Mouse (Mus musculus) hindbrain, embryonic 16.5 days (tissue): Measurements from ENCODE around the gene Col1a1. TPM values are rescaled to one million over a fixed set of nuclear protein-coding genes. Genes with fewer than 3 reads are reported as not detected.

Source experiments
- ATAC-seq: fragments of 200-750 bp; cut with Nextera tagmentation; 2 replicates; pipeline ENCODE4 v1.8.0; 2017; ENCODE audit warnings: moderate TSS enrichment, moderate library complexity
- H3K27ac ChIP-seq: fragments of 300-500 bp; sonication (generic); 2 replicates; pipeline ENCODE4 v1.5.1; 2014; ENCODE audit warnings: low read depth, mild to moderate bottlenecking, control low read depth, low read length, moderate library complexity
- H3K27me3 ChIP-seq: fragments of 300-500 bp; sonication (generic); replicated peaks from 2 replicates; pipeline ENCODE4 v1.6.1; 2014; ENCODE audit warnings: low read length; ENCODE audit not compliant: control insufficient read depth, insufficient read depth
- H3K36me3 ChIP-seq: fragments of 300-500 bp; sonication (generic); 2 replicates; pipeline ENCODE4 v1.6.1; 2014; ENCODE audit warnings: mild to moderate bottlenecking, low read length, moderate library complexity, mixed read lengths; ENCODE audit not compliant: control insufficient read depth, insufficient read depth
- H3K4me1 ChIP-seq: fragments of 300-500 bp; sonication (generic); 2 replicates; pipeline ENCODE4 v1.6.1; 2014; ENCODE audit warnings: low read depth, low read length; ENCODE audit not compliant: control insufficient read depth, insufficient read depth
- H3K4me2 ChIP-seq: fragments of 300-500 bp; sonication (generic); 2 replicates; pipeline ENCODE4 v1.6.1; 2014; ENCODE audit warnings: mild to moderate bottlenecking, low read length, control low read depth, moderate library complexity
- H3K4me3 ChIP-seq: fragments of 300-500 bp; sonication (generic); 2 replicates; pipeline ENCODE4 v1.5.1; 2014; ENCODE audit warnings: mild to moderate bottlenecking, low read length, control low read depth, moderate library complexity
- H3K9ac ChIP-seq: fragments of 300-500 bp; sonication (generic); 2 replicates; pipeline ENCODE4 v1.6.1; 2014; ENCODE audit warnings: low read depth, mild to moderate bottlenecking, control low read depth, low read length, moderate library complexity
- H3K9me3 ChIP-seq: fragments of 300-500 bp; sonication (generic); 2 replicates; pipeline ENCODE4 v1.6.1; 2014; ENCODE audit warnings: mild to moderate bottlenecking, low read length, moderate library complexity; ENCODE audit not compliant: control insufficient read depth
- WGBS: fragments of 180-500 bp; shearing (Covaris S2); extraction: QIAGEN DNeasy Blood & Tissue Kit; methylation state at CpG from one replicate; pipeline ENCODE4 v1.1.7; 2014; 5-methylcytosine and 5-hydroxymethylcytosine counted together
- polyA plus RNA-seq: library from polyadenylated mRNA; unstranded; fragments of >200 nt; fragmentation: Nextera tagmentation; extraction: Ambion mirVana; gene quantifications from 2 replicates; pipeline ENCODE4 v1.2.1, GENCODE M21; 2015

Col1a1 gene
- polyA plus RNA-seq, result 105 and 275 TPM in 2 replicates

GRCm38 (mm10) chr11:94936045-94936444 lies at the start of gene Col1a1:
Gene Col1a1 (plus strand): TSS chr11:94936224.
- peak within 1 kb of the TSS; percentile 15 for H3K9ac ChIP-seq
- no peak within 1 kb of the TSS for H3K27ac ChIP-seq
- peaks cover 12% of the 10 kb centered on the region for H3K4me1 ChIP-seq
- H3K27me3 ChIP-seq, result peaks cover 43% of the 10 kb centered on the region
- H3K4me3 ChIP-seq, result peak within 1 kb of the TSS; percentile 41
- WGBS, result 16% methylated on average over 19 of the region's 19 CpGs
- H3K9me3 ChIP-seq, result no peaks in the 10 kb centered on the region
- no peaks in the 10 kb centered on the region for H3K36me3 ChIP-seq
- peak within 1 kb of the TSS; percentile 74 for H3K4me2 ChIP-seq
- no peak for ATAC-seq

- Histone ChIP-seq H3K4me3 (no peak overlapping the region), H3K4me2 (no peak overlapping the region), H3K36me3 (no peaks in the 10 kb centered on the region), H3K9me3 (no peaks in the 10 kb centered on the region), H3K4me1 (no peaks in the 10 kb centered on the region), H3K27ac (no peak overlapping the region), H3K9ac (no peak overlapping the region), H3K27me3 (no peaks in the 10 kb centered on the region; the same call in 1 of the 2 replicates)
- 83% methylated on average over 6 of the region's 6 CpGs for WGBS
- no peak for ATAC-seq
These were observed 44.9 kb upstream of the Col1a1 start for GRCm38 (mm10) chr11:94891155-94891554.

GRCm38 (mm10) chr11:94896753-94897376 lies 39.2 kb upstream of the Col1a1 start:
- ATAC-seq, result no peak
- no peak overlapping the region for H3K9ac ChIP-seq
- H3K27ac ChIP-seq, result no peak overlapping the region
- no peaks in the 10 kb centered on the region for H3K4me1 ChIP-seq
- no peak overlapping the region for H3K4me3 ChIP-seq
- no peaks in the 10 kb centered on the region for H3K27me3 ChIP-seq
- H3K9me3 ChIP-seq, result no peaks in the 10 kb centered on the region
- no peak overlapping the region for H3K4me2 ChIP-seq
- WGBS, result 74% methylated on average over 16 of the region's 16 CpGs
- H3K36me3 ChIP-seq, result no peaks in the 10 kb centered on the region

DNA sequence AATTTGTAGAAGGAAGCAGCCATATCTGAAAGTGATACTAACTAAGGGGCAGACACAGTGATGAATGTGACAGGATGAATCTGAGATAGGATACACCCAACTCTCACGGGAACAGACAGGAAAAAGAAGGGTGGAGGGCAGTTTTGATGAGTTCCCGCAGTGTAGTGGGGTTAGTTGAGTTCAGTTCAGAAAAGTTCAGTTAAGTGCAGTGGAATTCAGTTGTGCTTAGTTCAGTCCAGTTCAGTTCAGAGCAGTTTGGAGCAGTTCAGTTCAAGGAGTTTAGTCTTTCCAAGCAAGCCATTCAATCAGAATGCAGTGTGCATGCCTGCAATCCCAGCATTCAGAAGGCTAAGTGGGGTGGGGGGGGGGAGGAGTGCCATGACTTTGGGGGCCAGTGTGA lies 34.8 kb upstream of the Col1a1 start:
- no peaks in the 10 kb centered on the region for H3K9me3 ChIP-seq
- no peak overlapping the region for H3K27ac ChIP-seq
- no peak overlapping the region for H3K4me3 ChIP-seq
- no peak for ATAC-seq
- no peaks in the 10 kb centered on the region for H3K27me3 ChIP-seq
- no peak overlapping the region for H3K4me2 ChIP-seq
- H3K9ac ChIP-seq, result no peak overlapping the region
- H3K4me1 ChIP-seq, result no peaks in the 10 kb centered on the region
- no peaks in the 10 kb centered on the region for H3K36me3 ChIP-seq
- 65% methylated on average over 2 of the region's 2 CpGs for WGBS

DNA sequence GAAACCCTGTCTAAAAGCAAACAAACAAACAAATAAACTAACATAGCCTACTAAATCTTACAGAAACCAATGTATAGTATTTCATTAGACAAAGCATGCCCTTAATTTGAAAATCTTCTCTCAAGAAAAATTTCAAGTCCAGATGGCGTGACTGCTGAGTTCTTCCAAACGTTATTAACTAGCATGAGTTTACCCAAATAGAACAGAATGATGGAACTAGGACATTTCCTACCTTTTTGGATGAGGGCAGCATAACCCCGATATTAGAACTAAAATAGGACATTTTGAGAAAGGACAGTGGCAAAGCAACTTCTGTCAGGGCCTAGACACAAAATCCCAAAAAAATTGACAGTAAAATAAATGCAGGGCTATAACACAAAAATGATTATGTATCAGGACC lies 31.7 kb upstream of the Col1a1 start:
- ATAC-seq, result no peak
- no peak overlapping the region for H3K9ac ChIP-seq
- H3K4me2 ChIP-seq, result no peak overlapping the region
- WGBS, result 90% methylated on average over 3 of the region's 3 CpGs
- no peaks in the 10 kb centered on the region for H3K4me1 ChIP-seq
- no peaks in the 10 kb centered on the region for H3K36me3 ChIP-seq
- no peaks in the 10 kb centered on the region for H3K27me3 ChIP-seq
- H3K9me3 ChIP-seq, result no peaks in the 10 kb centered on the region
- no peak overlapping the region for H3K27ac ChIP-seq
- H3K4me3 ChIP-seq, result no peak overlapping the region

DNA sequence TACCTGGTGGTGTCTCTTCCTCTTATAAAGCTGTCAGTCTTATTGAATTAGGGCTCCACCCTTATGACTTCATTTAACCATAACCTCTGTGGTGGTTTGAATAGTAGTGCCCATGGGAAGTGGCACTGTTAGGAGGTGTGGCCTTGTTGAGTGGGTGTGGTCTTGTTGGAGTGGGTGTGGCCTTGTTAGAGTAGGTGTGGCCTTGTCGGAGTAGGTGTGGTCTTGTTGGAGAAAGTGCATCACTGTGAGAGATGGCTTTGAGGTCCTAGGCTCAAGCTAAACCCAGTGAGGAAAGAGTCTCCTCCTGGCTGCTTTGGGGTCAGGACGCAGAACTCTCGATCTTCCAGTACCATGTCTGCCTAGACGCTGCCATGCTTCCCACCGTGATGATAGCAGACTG lies 25.1 kb upstream of the Col1a1 start:
- Histone ChIP-seq H3K4me1 (no peaks in the 10 kb centered on the region; the same call in 1 of the 2 replicates), H3K9ac (no peak overlapping the region), H3K27me3 (no peaks in the 10 kb centered on the region), H3K9me3 (no peaks in the 10 kb centered on the region), H3K4me2 (no peak overlapping the region), H3K27ac (no peak overlapping the region), H3K4me3 (no peak overlapping the region), H3K36me3 (no peaks in the 10 kb centered on the region)
- WGBS, result 83% methylated on average over 5 of the region's 5 CpGs
- no peak for ATAC-seq

DNA sequence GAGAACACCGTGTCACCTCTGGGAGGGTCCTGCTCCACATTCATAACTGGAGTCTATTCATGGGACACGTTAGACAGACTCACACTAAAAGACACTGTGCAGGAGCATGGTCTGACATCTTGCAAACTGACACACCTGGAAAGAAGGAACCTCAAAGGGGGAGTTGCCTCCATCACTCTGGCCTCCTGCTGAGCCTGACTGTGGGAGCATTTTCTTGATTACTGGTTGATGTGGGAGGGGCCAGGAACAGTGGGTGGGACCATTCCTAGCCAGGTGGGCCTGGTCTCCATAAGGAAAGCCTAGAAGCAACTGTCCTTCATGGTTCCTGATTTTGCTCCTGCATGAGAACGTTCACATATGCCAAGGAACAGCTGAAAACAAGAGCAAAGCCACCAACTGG lies 23.5 kb upstream of the Col1a1 start:
- Histone ChIP-seq H3K9ac (no peak overlapping the region), H3K36me3 (no peaks in the 10 kb centered on the region), H3K4me1 (peaks cover 4% of the 10 kb centered on the region), H3K4me3 (no peak overlapping the region), H3K9me3 (no peaks in the 10 kb centered on the region), H3K27me3 (no peaks in the 10 kb centered on the region), H3K4me2 (no peak overlapping the region), H3K27ac (no peak overlapping the region)
- ATAC-seq, result no peak
- WGBS, result 69% methylated on average over 3 of the region's 3 CpGs

DNA sequence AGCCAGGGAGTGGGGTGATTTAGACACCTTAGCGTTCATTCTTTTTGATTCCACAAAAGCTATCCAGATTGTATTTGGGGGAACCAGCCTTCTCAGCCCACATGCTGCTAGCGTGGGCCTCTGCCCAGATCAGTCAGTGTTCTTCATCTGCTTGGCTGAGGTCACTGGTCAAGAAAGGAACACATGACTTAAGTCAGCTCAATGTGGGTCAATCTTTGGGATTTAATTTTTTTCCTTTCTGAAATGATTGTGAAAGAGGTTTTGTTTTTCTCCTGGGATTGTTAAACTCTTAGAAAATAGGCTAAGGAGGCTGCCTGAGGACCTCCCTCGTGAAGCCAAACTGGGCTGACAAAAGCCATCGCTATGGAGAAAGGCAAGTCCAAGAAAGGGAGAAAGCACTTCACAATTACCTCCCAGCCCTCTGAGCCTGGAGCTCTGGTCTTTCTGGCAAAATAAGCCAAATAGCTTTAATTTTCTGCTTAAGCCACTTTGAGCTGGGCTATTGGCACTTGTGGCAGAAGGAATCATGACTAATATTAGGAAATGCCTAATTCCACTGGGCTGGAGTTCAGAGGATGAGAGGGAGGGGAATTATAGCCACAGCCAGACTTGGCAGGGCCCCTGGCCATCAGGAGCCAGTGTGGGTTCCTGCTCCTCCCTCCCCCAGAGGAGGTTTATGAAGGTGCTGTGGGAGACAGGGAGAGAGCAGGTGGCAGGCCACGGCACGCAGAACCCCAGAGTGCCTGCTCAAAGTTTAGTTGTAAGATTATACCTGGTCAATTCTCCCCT lies 22.5 kb upstream of the Col1a1 start:
- H3K36me3 ChIP-seq, result no peaks in the 10 kb centered on the region
- H3K4me2 ChIP-seq, result no peak overlapping the region
- ATAC-seq, result no peak
- no peak overlapping the region for H3K9ac ChIP-seq
- no peaks in the 10 kb centered on the region for H3K27me3 ChIP-seq
- no peaks in the 10 kb centered on the region for H3K9me3 ChIP-seq
- H3K4me1 ChIP-seq, result peaks cover 4% of the 10 kb centered on the region
- H3K27ac ChIP-seq, result no peak overlapping the region
- WGBS, result 48% methylated on average over 6 of the region's 6 CpGs
- H3K4me3 ChIP-seq, result no peak overlapping the region

DNA sequence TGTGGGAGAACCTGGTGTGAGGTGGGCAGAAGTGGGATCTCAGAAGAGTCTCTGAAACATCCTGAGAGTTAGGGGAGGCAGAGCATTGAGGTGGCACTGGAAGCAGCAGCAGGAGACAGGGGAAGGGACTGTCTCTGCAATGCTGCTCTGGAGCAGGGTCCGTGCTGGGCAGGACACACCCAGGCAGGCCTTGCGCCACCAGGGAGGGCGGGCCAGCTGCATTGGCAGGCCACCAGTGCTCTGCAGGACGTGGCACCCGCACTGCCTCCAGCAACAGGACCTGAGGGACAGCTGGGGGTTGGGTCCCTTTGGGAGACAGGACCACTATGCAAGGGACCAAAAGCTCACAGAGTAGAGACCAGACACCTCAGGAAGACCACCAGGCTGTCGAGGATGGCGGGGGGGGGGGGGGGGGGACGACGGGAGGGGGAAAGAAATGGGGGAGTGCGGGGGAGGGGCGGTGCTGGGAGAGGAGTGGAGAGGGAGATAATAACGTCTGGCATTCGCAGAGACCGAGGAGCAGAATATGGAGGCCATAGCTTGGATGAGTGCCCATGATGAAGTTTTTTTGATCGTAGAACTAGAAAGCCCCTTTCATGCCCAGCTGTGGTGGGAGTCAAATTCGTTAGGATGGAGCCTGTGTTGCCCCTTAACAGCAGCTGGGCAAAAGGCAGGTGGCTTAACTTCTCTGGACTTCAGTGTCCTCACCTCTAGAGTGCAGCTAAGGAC lies 20.2 kb upstream of the Col1a1 start:
- Histone ChIP-seq H3K27me3 (no peaks in the 10 kb centered on the region), H3K4me3 (no peak overlapping the region), H3K27ac (no peak overlapping the region), H3K9ac (no peak overlapping the region), H3K36me3 (no peaks in the 10 kb centered on the region), H3K4me1 (peaks cover 4% of the 10 kb centered on the region), H3K4me2 (0 out of 2 replicates have a peak overlapping the region, but pooled peaks have one; percentile 6), H3K9me3 (no peaks in the 10 kb centered on the region)
- 21% methylated on average over 12 of the region's 16 CpGs for WGBS
- no peak for ATAC-seq
